Mouse (Mus musculus) c-Kit-positive CD71-negative TER-119-negative erythroid progenitor cells, embryonic 14.5 days (primary cell): ENCODE data around the gene Sh2b1.
"Not testable (repeated sequence)": the region's sequence is repeated elsewhere in the genome, so short reads cannot be mapped to it uniquely, and the experiment has no call there.

Experiments
- DNase-seq: peaks from one replicate; pipeline ENCODE4 v3.0.0-alpha.2; 2013; ENCODE audit warnings: low read depth

Sh2b1 gene

DNA sequence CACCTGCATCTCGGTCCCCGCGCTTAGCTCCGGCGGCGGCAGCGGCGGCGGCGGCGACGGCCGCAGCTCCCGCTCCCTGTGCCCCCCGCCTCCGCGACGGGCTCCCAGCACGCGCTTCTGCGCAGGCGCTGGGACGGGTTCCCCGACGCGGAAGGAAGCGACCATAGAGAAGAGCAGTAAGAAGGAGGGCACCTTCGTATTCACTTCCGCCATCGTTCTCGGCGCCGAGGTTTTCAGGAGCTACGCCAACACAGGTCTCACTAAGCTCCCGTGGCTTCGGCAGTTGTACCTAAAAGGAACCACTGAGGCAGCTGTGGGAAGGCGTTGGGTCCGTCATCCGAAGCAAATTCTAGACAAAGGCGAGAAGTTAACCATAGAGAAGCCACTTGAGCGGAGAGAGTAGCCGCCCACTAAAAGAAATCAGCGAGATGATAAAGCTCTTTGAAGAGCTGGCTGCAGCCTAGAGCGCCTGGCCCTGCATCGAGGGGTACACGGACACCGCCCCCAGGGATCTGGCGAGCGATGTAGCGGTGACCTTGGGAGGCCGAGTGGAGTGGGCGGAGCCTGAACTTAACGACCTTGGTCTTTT lies at the start of gene Sh2b1:
Sh2b1 (minus strand) TSS at position 432 of the 589 bp plus-strand sequence.
- peak; percentile 85 for DNase-seq

DNA sequence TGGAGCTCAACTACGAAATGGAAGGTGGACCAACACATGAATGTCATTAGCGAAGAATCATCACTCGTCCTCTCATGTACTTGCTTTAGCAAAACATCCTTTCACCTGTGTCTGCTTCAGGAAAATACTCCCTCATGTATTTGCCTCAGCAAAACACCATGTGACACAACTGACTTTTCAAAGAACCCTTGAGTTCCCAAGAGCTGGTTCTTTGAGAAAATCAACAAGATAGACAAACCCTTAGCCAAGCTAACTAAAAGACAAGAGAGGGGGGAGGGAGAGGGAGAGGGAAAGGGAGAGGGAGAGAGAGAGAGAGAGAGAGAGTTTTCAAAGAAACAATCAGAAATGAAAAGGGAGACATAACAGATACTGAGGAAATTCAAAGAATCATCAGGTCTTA lies 48.1 kb upstream of the Sh2b1 start:
- DNase-seq = no peak

DNA sequence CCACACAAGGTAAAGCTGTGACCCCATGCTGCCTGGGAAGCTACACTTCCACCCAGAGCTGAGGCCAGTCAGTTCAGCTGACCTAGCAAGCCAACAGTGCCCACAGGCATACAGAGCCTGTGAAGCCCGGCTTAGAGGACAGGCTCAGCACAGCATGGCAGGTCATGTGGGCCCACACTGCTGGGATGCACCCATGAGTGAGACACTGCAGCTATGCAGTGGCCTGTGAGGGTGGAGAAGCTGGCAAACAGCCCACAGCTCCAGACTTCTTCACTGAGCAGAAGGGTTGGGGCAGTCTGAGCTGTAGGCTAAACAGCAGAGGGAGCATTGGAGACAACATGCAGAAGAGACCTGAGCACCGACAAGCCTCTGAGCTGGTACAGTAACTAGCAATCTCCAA lies 44.3 kb upstream of the Sh2b1 start:
- DNase-seq = no peak

DNA sequence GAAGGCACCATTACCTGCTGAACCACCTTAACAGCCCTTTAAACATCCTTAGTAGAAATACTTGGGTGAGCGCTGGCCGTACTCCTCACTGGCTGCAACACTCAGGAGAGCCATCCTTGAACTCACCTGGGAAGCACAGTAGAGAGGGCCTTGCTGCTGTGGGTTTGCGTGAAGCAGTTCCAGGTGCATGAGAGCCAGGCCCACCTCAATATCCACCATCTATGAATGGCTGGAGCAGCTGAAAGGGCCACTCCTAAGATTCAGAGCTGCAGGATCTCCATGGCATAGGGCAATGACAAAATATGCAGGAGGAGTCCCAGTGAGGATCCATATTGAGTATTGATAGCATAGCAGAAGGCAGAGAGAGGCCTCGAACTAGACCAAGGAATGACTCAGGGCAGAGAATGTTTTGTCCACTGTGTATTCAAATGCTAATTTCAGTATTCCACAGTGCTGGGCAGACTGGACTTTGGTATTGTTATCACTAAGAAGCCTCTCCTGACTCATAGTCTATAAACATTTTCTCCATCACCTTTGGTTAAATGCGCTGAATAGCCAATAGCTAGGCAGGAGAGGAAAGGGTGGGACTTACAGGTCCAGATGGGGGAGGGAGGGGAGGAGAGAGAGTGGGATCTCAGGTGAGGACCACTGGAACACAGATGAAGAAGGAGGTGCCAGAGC lies 43.2 kb upstream of the Sh2b1 start:
- DNase-seq = no peak

DNA sequence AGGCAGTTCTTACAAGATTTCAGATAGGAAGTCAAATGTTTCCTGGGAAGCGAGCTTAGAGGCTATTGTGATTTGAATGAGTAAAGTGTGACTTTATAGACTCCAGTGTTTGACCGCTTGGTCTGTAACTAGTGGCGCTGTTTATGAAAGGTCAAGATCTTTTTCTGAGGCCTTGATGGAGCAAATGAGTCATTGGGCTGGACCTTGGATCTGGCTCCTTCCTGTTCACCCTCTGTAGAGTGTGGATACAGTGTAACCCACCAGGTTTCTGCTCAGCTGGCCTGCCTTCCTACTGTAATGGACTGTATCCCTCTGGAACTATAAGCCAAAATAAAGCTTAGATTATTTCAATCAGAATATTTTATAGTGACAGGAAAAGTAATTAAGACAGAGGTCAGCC lies 36.1 kb upstream of the Sh2b1 start:
- DNase-seq = no peak

DNA sequence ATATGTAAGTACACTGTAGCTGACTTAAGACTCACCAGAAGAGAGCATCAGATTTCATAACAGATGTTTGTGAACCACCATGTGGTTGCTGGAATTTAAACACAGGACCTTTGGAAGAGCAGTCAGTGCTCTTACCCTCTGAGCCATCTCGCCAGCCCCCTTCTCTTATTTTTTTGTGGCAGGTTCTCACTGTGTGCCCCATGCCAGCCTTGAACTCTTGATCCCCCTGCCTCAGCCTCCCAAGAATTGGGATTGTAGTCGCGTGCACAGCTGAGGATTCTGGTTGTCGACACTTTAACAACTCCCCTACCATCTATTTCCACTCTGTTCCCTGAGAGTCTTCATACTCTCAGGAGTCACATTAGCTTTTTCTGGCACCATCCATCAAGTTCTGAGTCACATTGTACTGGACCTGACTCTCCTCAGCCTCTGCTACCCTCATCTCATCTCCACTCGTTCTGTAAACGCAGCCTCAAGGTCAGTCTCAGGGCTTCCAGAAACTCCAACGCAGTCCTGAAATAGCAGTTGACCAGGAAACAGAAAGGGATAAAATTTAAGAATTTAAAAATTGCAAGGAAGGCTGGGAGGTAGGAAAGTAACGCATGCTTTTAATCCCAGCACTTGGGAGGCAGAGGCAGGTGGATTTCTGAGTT lies 32.0 kb upstream of the Sh2b1 start:
- no peak for DNase-seq

DNA sequence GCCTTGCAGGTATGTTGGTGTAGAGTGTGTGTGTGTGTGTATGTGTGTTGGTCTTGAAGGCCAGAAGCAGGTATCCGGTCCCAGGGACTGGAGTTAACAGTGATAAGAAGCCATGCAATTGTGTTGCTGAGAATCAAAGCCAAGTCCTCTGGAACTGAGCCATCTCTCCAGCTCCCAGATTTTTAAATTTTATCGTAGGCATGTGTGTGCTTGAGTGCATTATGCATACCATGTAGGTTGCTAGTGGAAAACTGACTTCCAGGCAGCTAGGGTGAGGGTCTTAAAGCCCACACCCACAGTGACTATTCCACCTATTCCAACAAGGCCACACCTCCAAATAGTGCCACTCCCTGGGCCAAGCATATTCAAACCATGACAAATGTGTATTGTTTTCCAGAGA lies 29.7 kb upstream of the Sh2b1 start:
- DNase-seq = no peak

DNA sequence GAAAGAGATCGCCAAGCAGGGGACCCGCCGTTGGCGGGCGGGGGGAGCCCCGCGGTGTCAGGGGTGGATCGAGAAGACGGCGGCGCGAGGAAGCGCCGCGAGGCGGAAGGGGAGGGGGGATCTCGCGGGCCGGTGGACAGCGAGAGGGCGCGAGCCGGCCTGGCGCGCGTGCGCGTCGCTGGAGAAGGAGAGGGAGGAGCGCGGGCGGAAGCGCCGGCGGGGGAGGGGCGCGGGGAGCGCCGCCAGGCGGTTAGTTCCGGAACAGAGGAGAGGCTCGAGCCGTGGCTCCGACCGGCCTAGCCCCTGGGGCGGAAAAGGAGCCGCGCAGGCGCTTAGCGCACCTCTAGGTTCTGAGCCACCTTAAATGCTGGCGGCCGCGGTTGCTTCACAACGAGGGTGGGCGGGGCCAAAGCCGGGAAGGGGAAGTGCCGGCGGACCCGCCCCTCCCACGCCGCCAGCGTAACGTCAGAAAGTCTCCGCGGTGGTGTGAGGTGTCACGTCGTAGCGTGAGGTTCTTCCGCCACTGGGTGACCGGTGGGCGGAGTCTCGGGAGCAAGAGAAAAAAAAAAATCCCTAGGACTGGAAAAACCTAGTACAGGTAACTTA lies 28.2 kb upstream of the Sh2b1 start, which contains the start of gene Atxn2l:
Atxn2l (minus strand) TSS at position 165 of the 606 bp plus-strand sequence.
- DNase-seq = peak; percentile 99

DNA sequence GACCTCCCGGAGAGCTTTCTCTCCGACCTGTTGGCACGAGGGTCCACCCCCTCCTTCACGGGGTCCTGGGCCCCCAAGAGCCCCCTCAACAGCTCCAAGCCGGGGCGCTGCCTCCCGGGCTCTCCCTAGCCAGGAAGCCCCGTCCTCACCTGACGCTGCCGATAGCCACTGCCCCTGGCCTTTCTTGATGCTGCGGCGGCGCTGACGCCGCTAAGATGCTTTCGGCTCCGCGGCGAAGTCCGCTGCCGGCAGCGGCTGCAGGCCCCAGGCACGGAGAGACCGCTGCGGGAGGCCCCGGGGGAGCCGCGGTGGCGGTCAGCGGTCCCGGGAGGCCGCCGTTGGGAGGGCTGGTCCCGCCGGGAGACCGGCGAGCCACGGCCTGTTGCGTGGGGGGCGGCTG lies 27.5 kb upstream of the Sh2b1 start:
- DNase-seq = no peak

DNA sequence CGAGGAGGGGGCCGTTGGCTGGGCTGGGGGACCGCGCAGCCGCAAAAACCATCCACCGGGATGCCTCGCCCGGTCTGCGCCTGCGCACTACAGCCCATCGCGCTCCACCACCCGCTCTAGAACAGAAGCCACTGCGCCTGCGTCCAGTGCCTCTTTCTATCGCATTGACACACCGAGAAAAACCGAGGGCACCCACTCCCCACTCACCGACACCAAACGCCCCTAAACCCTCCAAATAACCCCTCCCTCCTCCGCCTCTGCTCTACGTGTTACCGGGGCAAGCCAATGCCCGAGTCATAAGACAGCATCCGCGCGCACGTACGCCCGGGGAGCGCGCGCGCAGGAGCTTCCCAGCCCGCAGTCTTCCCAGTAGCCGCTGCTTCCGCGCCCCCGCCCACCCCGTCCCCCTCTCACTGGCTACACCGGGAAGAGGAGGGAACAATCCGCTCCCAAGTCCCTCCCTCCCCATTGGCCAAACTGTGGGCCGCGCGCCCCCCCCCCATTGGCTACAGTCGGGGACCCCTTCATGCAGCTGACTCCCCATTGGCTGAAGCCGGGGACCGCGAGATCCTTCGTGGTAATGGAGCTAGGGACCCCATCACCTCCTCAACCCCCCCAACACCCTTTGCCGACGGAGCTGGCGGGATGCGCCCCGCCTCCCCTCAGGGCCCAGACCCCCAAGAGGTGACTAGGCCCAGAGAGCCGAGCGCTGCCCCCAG lies 27.0 kb upstream of the Sh2b1 start:
- DNase-seq = peak; percentile 91

DNA sequence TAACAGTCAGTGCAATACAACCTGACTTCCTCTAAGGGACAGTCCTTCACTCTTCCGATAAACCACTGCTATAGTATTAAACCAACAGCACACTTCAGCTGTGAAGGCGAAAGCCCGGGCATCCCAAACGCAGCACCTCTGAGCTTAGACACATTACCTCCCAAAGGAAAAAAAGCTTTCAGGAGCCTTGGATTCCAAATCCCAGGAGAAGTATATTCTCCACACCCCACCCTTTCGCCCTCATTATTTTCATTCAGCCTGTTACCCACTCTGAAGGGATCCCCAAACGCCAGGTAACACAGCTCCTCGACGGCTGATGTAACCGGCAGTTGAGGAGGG lies 26.4 kb upstream of the Sh2b1 start:
- no peak for DNase-seq

DNA sequence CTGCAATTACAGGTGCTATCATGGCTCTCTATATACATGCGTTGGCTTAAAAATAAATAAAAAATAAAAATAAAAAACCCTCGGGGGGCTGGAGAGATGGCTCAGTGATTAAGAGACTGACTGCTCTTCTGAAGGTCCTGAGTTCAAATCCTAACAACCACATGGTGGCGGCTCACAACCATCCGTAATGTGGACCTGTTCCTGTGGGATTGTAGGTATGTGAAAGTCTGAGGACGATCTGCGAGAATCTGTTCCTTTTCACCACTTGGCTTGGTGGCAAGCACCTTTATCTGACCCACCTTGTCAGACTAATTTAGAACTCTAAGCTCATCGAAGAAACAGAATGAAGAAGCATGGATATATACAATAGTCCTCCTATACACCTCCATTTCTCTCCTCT lies 24.2 kb upstream of the Sh2b1 start:
- DNase-seq = no peak

DNA sequence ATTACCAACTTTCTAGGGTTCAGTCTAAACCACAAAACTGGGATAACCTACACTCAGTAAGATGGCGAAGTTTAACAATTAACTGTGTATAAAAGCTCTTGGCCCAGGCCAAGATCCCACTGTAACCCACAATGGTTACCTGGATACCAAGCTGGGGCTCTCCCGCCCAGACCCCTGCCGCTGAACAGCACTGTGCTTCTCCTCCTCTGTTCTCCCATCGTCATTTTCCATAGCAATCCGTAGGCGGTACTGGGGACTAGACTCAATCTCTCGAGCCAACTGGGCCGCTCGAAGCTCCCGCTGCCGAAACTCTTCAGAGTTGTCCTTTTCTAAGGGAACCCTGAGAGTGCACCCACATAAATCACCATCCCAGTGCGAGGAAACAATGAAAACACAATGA lies 22.7 kb upstream of the Sh2b1 start:
- no peak for DNase-seq

DNA sequence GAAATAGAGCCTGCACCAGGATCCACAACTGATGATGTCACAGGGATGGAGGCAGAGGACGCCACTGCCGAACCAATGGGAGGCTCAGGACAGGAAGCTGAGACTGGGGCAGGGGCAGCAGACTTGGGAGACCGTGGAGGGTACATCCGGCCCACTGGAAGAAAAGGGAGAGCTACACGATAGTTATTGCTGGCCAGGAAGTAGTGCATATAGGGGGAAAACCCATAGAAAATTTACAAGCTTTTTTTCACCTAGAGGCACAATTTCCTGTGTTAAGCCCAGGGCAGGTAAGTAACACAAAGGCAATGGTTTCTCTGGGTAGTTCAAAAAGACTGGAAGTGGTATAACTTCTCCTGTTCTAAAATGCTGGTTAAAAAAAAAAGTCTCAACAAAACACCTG lies 21.3 kb upstream of the Sh2b1 start:
- DNase-seq = no peak

DNA sequence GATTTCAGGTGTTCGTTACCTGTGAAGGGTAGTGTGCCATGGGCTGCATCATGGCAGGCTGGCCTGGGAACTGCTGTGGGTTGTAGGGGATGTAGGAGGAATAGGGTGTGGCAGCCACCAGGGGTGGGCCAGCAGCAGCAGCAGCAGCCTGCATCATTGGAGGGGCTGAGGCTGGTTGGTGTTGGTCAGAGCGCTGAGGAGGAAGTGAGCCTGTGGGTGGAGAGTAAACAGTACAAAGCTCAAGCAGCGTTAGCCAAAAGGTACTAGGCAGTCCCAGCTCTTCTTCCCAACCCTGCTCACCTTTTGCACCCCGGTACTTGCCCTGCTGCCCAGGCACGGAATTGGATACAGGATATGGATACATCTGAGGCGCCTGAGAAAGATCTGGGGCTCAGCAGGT lies 18.9 kb upstream of the Sh2b1 start:
- no peak for DNase-seq

DNA sequence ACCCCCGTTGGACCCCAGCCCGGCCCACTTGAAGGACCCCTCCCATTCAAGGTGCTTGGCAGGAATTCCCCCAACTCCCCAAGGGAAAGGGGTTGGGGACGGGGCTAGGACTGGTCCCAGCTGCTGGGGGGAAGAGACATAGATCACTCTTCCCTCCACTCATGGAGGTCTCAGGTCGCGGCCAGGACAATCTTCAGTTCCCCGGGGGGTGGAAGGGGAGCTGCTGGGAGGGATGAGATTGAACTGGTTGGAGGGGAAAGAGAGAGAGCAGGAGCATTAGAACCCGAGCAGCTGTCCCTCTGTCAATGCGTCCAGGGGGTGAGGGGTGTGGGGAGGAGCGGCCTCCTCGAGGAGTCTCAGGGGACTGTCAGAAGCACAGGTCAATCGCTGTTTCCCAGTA lies 16.7 kb upstream of the Sh2b1 start:
- no peak for DNase-seq

DNA sequence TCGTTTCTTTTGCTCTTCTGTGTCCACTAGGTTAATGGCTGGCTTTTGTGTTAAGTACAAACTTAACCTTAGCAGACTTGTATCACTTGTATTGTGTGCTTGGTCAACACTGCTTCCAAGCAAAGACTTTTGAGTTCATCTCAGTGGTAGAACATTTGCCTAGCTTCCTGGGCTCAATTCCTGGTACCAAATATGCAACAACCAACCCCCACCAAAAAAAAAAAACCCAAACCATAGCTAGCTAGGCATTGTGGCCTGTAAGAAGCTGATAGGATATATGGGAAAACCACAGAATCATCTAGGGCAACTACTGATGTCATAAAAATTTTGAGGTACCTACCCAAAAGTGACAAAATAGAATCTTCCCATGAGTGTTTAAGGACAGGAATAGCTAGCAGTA lies 15.8 kb upstream of the Sh2b1 start:
- DNase-seq = no peak

DNA sequence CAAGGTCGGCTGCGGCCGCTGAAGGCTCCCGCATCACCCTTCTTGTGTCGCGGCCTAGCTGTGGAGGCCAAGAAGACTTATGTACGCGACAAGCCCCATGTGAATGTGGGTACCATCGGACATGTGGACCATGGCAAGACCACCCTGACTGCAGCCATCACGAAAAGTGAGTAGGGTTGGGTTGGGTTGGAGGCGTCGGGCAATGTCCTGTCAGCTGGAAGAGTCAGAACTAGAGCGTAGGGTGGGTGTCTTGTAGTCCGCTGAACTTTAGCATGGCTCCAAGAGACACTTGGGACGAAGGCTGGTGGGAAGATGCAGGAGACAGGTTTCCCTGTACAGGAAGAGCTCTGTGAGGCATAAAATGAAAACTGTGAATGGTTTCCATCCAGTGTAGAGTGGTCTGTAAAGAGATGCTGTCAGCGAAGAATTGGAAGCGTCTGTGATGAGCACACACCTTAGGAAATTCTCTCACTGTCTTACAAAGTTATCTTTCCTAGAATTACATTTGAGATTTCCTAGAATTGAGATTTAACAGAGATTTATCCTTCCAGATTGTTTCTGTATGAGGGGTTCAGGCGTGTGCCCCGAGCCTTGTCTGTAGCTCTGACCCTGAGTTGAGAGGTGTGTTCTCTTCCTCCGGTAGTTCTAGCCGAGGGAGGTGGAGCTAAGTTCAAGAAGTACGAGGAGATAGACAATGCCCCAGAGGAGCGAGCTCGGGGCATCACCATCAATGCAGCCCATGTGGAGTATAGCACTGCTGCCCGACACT lies 12.6 kb upstream of the Sh2b1 start:
- not testable (repeated sequence) for DNase-seq

DNA sequence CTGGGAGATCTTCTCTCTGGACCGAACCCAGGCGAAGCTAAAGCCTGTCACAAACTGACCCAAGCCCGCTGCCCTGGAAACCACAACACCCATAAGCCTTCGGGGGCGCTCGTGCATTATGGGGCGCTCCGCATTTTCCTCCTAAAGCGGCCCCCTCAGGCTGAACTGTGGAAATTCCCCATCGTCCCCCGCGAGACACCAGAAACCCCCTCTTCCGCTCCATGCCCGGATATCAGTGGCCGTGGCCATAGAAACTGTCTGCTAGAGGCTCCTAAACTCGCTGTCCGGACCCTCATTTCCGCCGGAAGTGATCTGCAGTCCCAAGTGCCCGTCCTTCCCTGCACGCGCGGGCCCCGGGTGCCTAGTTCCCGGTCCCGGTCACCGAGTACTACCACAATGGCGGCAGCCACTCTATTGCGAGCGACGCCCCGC lies 11.8 kb upstream of the Sh2b1 start, which contains the start of gene Tufm:
Tufm (plus strand) TSS at position 310 of the 432 bp plus-strand sequence.
- peak; percentile 91 for DNase-seq

DNA sequence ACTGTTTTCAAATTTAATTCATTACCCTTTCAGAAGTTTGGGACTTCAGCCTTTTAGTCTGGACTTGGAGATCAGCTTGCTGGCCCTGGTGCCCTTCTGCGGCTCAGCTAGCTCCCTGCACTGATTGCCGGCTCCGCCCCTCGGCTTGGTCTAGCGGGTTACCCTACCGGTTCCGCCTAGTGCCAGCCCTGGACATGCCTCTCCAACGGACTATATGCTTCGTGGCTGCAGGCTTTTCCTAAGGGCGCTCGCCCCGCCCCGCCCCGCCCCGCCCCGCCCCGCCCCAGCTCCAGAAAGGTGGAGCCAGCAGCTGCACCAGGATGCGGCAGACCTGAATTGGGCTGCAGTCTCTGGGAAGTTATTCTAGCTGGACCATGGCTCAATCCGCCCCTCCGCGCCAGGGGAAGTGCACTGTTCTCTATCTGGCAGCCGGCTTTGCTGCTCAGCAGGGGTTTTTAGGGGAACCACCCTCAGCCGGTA lies 7.2 kb upstream of the Sh2b1 start:
- DNase-seq = no peak

DNA sequence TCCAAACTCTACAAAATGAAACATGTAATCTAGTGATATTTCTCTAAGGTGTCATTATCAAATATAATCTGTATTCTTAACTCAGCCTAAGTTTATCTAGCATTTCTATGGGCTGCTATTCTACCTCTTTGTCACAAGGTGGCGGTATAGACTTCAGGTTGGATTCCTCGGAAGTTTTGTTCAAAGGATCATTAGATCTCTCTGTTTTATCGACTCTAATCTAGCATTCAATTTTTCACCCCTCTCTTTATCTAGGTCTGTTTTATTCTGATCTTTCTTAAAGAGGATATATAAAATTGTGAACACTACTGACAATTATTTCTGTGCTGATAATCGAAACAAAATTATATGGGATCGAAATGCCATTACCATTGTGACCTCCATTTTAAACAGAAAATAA lies 6.5 kb upstream of the Sh2b1 start:
- no peak for DNase-seq
